Mouse (Mus musculus): ENCODE results near the gene Grb2. TPM values are rescaled to one million over a fixed set of nuclear protein-coding genes. Genes with fewer than 3 reads are reported as not detected.
A peak's percentile ranks its signal among the peaks of the same experiment; 100 is the strongest.

Gene Grb2
- polyA plus RNA-seq, 1 experiment from 2014 or later = 188 TPM

GRCm38 (mm10) chr11:115693979-115694578 is 14.3 kb downstream of the Grb2 start:
- no peak overlapping the region for H3K4me2 ChIP-seq (ENCODE audit: low read length)
- H3K9me3 ChIP-seq (ENCODE audit: control insufficient read depth, low read length) = no peaks in the 10 kb centered on the region
- 0 out of 2 replicates have a peak, but pooled peaks cover 2% of the 10 kb centered on the region for H3K36me3 ChIP-seq (ENCODE audit: control insufficient read depth, insufficient read depth)
- no peak overlapping the region for H3K4me3 ChIP-seq (replicated peaks; ENCODE audit: low read length)
- H3K27me3 ChIP-seq (replicated peaks; ENCODE audit: control insufficient read depth, insufficient read depth, low read length) = no peaks in the 10 kb centered on the region
- no peak overlapping the region for H3K9ac ChIP-seq (replicated peaks; ENCODE audit: low read depth, low read length)
- 90% methylated on average over 12 of the region's 12 CpGs for WGBS
- ATAC-seq = no peak
- no peak overlapping the region for H3K27ac ChIP-seq (ENCODE audit: low read length)
- H3K4me1 ChIP-seq (replicated peaks; ENCODE audit: control insufficient read depth, insufficient read depth, low read length) = peaks cover 26% of the 10 kb centered on the region

GRCm38 (mm10) chr11:115692800-115693199 is 15.6 kb downstream of the Grb2 start:
- WGBS = 88% methylated on average over 5 of the region's 5 CpGs
- Histone ChIP-seq H3K27ac (ENCODE audit: low read length) (no peak overlapping the region), H3K9me3 (ENCODE audit: control insufficient read depth, low read length) (no peaks in the 10 kb centered on the region), H3K36me3 (ENCODE audit: control insufficient read depth, insufficient read depth) (0 out of 2 replicates have a peak, but pooled peaks cover 2% of the 10 kb centered on the region), H3K4me3 (replicated peaks; ENCODE audit: low read length) (no peak overlapping the region), H3K9ac (replicated peaks; ENCODE audit: low read depth, low read length) (no peak overlapping the region), H3K27me3 (replicated peaks; ENCODE audit: control insufficient read depth, insufficient read depth, low read length) (no peaks in the 10 kb centered on the region), H3K4me2 (ENCODE audit: low read length) (no peak overlapping the region), H3K4me1 (replicated peaks; ENCODE audit: control insufficient read depth, insufficient read depth, low read length) (peaks cover 16% of the 10 kb centered on the region)
- ATAC-seq = no peak

GRCm38 (mm10) chr11:115691976-115692375 is 16.4 kb downstream of the Grb2 start:
- Histone ChIP-seq H3K27me3 (replicated peaks; ENCODE audit: control insufficient read depth, insufficient read depth, low read length) (no peaks in the 10 kb centered on the region), H3K36me3 (ENCODE audit: control insufficient read depth, insufficient read depth) (no peaks in the 10 kb centered on the region), H3K27ac (ENCODE audit: low read length) (no peak overlapping the region), H3K4me2 (ENCODE audit: low read length) (no peak overlapping the region), H3K9me3 (ENCODE audit: control insufficient read depth, low read length) (no peaks in the 10 kb centered on the region), H3K4me3 (replicated peaks; ENCODE audit: low read length) (no peak overlapping the region), H3K9ac (replicated peaks; ENCODE audit: low read depth, low read length) (no peak overlapping the region), H3K4me1 (replicated peaks; ENCODE audit: control insufficient read depth, insufficient read depth, low read length) (peaks cover 9% of the 10 kb centered on the region)
- WGBS = 92% methylated on average over 2 of the region's 2 CpGs
- no peak for ATAC-seq

GRCm38 (mm10) chr11:115691511-115691910 is 16.9 kb downstream of the Grb2 start:
- no peak for ATAC-seq
- Histone ChIP-seq H3K27me3 (replicated peaks; ENCODE audit: control insufficient read depth, insufficient read depth, low read length) (no peaks in the 10 kb centered on the region), H3K4me2 (ENCODE audit: low read length) (no peak overlapping the region), H3K9ac (replicated peaks; ENCODE audit: low read depth, low read length) (no peak overlapping the region), H3K27ac (ENCODE audit: low read length) (no peak overlapping the region), H3K9me3 (ENCODE audit: control insufficient read depth, low read length) (no peaks in the 10 kb centered on the region), H3K36me3 (ENCODE audit: control insufficient read depth, insufficient read depth) (no peaks in the 10 kb centered on the region), H3K4me1 (replicated peaks; ENCODE audit: control insufficient read depth, insufficient read depth, low read length) (peaks cover 5% of the 10 kb centered on the region; the same call in 1 of the 2 replicates), H3K4me3 (replicated peaks; ENCODE audit: low read length) (no peak overlapping the region)
- WGBS = 95% methylated on average over 5 of the region's 5 CpGs

- Histone ChIP-seq H3K9ac (replicated peaks; ENCODE audit: low read depth, low read length) (no peak overlapping the region), H3K4me1 (replicated peaks; ENCODE audit: control insufficient read depth, insufficient read depth, low read length) (peaks cover 4% of the 10 kb centered on the region; the same call in 1 of the 2 replicates)
- 92% methylated on average over 5 of the region's 5 CpGs for WGBS
These were observed 17.4 kb downstream of the Grb2 start for GRCm38 (mm10) chr11:115691013-115691412.

GRCm38 (mm10) chr11:115690356-115690755 is 18.0 kb downstream of the Grb2 start:
- 84% methylated on average over 5 of the region's 5 CpGs for WGBS
- Histone ChIP-seq H3K9ac (replicated peaks; ENCODE audit: low read depth, low read length) (no peak overlapping the region), H3K4me3 (replicated peaks; ENCODE audit: low read length) (no peak overlapping the region), H3K4me1 (replicated peaks; ENCODE audit: control insufficient read depth, insufficient read depth, low read length) (peaks cover 7% of the 10 kb centered on the region), H3K27ac (ENCODE audit: low read length) (no peak overlapping the region), H3K36me3 (ENCODE audit: control insufficient read depth, insufficient read depth) (no peaks in the 10 kb centered on the region), H3K9me3 (ENCODE audit: control insufficient read depth, low read length) (no peaks in the 10 kb centered on the region), H3K27me3 (replicated peaks; ENCODE audit: control insufficient read depth, insufficient read depth, low read length) (no peaks in the 10 kb centered on the region), H3K4me2 (ENCODE audit: low read length) (no peak overlapping the region)
- ATAC-seq = no peak

More at GRCm38 (mm10) chr11:115691013-115691412, 17.4 kb downstream of the Grb2 start:
- H3K36me3 ChIP-seq (ENCODE audit: control insufficient read depth, insufficient read depth) = no peaks in the 10 kb centered on the region
- no peak overlapping the region for H3K4me3 ChIP-seq (replicated peaks; ENCODE audit: low read length)
- H3K27me3 ChIP-seq (replicated peaks; ENCODE audit: control insufficient read depth, insufficient read depth, low read length) = no peaks in the 10 kb centered on the region
- no peak overlapping the region for H3K4me2 ChIP-seq (ENCODE audit: low read length)
- ATAC-seq = no peak
- no peaks in the 10 kb centered on the region for H3K9me3 ChIP-seq (ENCODE audit: control insufficient read depth, low read length)
- H3K27ac ChIP-seq (ENCODE audit: low read length) = no peak overlapping the region

GRCm38 (mm10) chr11:115689137-115689915 is 19.1 kb downstream of the Grb2 start:
- WGBS = 97% methylated on average over 14 of the region's 14 CpGs
- Histone ChIP-seq H3K9ac (replicated peaks; ENCODE audit: low read depth, low read length) (no peak overlapping the region), H3K4me1 (replicated peaks; ENCODE audit: control insufficient read depth, insufficient read depth, low read length) (peaks cover 14% of the 10 kb centered on the region), H3K4me3 (replicated peaks; ENCODE audit: low read length) (no peak overlapping the region), H3K36me3 (ENCODE audit: control insufficient read depth, insufficient read depth) (no peaks in the 10 kb centered on the region), H3K4me2 (ENCODE audit: low read length) (no peak overlapping the region), H3K9me3 (ENCODE audit: control insufficient read depth, low read length) (no peaks in the 10 kb centered on the region), H3K27me3 (replicated peaks; ENCODE audit: control insufficient read depth, insufficient read depth, low read length) (no peaks in the 10 kb centered on the region), H3K27ac (ENCODE audit: low read length) (no peak overlapping the region)
- ATAC-seq = no peak

- Histone ChIP-seq H3K9ac (replicated peaks; ENCODE audit: low read depth, low read length) (no peak overlapping the region), H3K36me3 (ENCODE audit: control insufficient read depth, insufficient read depth) (no peaks in the 10 kb centered on the region), H3K9me3 (ENCODE audit: control insufficient read depth, low read length) (no peaks in the 10 kb centered on the region), H3K4me2 (ENCODE audit: low read length) (no peak overlapping the region), H3K4me1 (replicated peaks; ENCODE audit: control insufficient read depth, insufficient read depth, low read length) (peaks cover 14% of the 10 kb centered on the region), H3K27me3 (replicated peaks; ENCODE audit: control insufficient read depth, insufficient read depth, low read length) (no peaks in the 10 kb centered on the region), H3K27ac (ENCODE audit: low read length) (no peak overlapping the region), H3K4me3 (replicated peaks; ENCODE audit: low read length) (no peak overlapping the region)
- no peak for ATAC-seq
- 92% methylated on average over 6 of the region's 6 CpGs for WGBS
These were observed 22.0 kb downstream of the Grb2 start for GRCm38 (mm10) chr11:115686369-115686768.

- WGBS = 86% methylated on average over 7 of the region's 7 CpGs
- no peak overlapping the region for H3K9ac ChIP-seq (replicated peaks; ENCODE audit: low read depth, low read length)
- H3K4me1 ChIP-seq (replicated peaks; ENCODE audit: control insufficient read depth, insufficient read depth, low read length) = peaks cover 14% of the 10 kb centered on the region
- H3K4me2 ChIP-seq (ENCODE audit: low read length) = no peak overlapping the region
- H3K27ac ChIP-seq (ENCODE audit: low read length) = peak overlapping the region; percentile 39
- no peaks in the 10 kb centered on the region for H3K27me3 ChIP-seq (replicated peaks; ENCODE audit: control insufficient read depth, insufficient read depth, low read length)
- H3K36me3 ChIP-seq (ENCODE audit: control insufficient read depth, insufficient read depth) = no peaks in the 10 kb centered on the region
- no peak for ATAC-seq
- no peak overlapping the region for H3K4me3 ChIP-seq (replicated peaks; ENCODE audit: low read length)
- H3K9me3 ChIP-seq (ENCODE audit: control insufficient read depth, low read length) = no peaks in the 10 kb centered on the region
These were observed 22.4 kb downstream of the Grb2 start for GRCm38 (mm10) chr11:115685954-115686353.

Measured in forebrain, embryonic 16.5 days (tissue).